Mouse (Mus musculus): Measurements from ENCODE around the gene Fut11.

- TF ChIP-seq CTCF (IDR thresholded peaks at IDR 0.05; ENCODE audit: low read depth, low read length) = no peak
- no peak for TF ChIP-seq POLR2A (IDR thresholded peaks at IDR 0.05; ENCODE audit: insufficient read depth, low read length)
These were observed 48.4 kb upstream of the Fut11 start for GRCm38 (mm10) chr14:20646381-20646780.

Measured in ES-Bruce4 (cell line).